Mouse (Mus musculus): ENCODE results near the gene Lbp. TPM values are rescaled to one million over a fixed set of nuclear protein-coding genes. Genes with fewer than 3 reads are reported as not detected.
A peak's percentile ranks its signal among the peaks of the same experiment; 100 is the strongest.

The Lbp gene
- polyA plus RNA-seq, 1 experiment from 2014 or later = 34.5 TPM

- Histone ChIP-seq H3K36me3 (ENCODE audit: insufficient read depth, low read length) (peaks cover 53% of the 10 kb centered on the region), H3K4me2 (replicated peaks; ENCODE audit: low read depth, low read length) (no peak overlapping the region), H3K9ac (replicated peaks; ENCODE audit: low read length) (no peak overlapping the region), H3K4me3 (ENCODE audit: low read length) (no peak overlapping the region), H3K4me1 (ENCODE audit: insufficient read depth, low read length) (peaks cover 14% of the 10 kb centered on the region), H3K27me3 (ENCODE audit: insufficient read depth, low read length) (no peaks in the 10 kb centered on the region), H3K27ac (ENCODE audit: low read length) (no peak overlapping the region), H3K9me3 (ENCODE audit: low read length) (no peaks in the 10 kb centered on the region)
- ATAC-seq (ENCODE audit: low FRiP score, low TSS enrichment) = no peak; the same call in 1 of the 2 replicates
- 84% methylated on average over 7 of the region's 7 CpGs for WGBS
Measured at GRCm38 (mm10) chr2:158354348-158355114, 48.2 kb downstream of the Lbp start.

GRCm38 (mm10) chr2:158355238-158355637 lies 48.9 kb downstream of the Lbp start:
- peaks cover 59% of the 10 kb centered on the region for H3K36me3 ChIP-seq (ENCODE audit: insufficient read depth, low read length)
- no peak overlapping the region for H3K4me2 ChIP-seq (replicated peaks; ENCODE audit: low read depth, low read length)
- ATAC-seq (ENCODE audit: low FRiP score, low TSS enrichment) = no peak
- no peaks in the 10 kb centered on the region for H3K9me3 ChIP-seq (ENCODE audit: low read length)
- 92% methylated on average over 2 of the region's 2 CpGs for WGBS
- peaks cover 21% of the 10 kb centered on the region for H3K4me1 ChIP-seq (ENCODE audit: insufficient read depth, low read length)
- no peaks in the 10 kb centered on the region for H3K27me3 ChIP-seq (ENCODE audit: insufficient read depth, low read length)
- no peak overlapping the region for H3K4me3 ChIP-seq (ENCODE audit: low read length)
- H3K27ac ChIP-seq (ENCODE audit: low read length) = no peak overlapping the region
- no peak overlapping the region for H3K9ac ChIP-seq (replicated peaks; ENCODE audit: low read length)

GRCm38 (mm10) chr2:158356121-158356520 lies 49.8 kb downstream of the Lbp start:
- H3K9ac ChIP-seq (replicated peaks; ENCODE audit: low read length) = no peak overlapping the region

GRCm38 (mm10) chr2:158359757-158360620 lies 53.7 kb downstream of the Lbp start:
- no peaks in the 10 kb centered on the region for H3K27me3 ChIP-seq (ENCODE audit: insufficient read depth, low read length)
- peak overlapping the region; percentile 80 for H3K4me2 ChIP-seq (replicated peaks; ENCODE audit: low read depth, low read length)
- no peak for ATAC-seq (ENCODE audit: low FRiP score, low TSS enrichment)
- peaks cover 51% of the 10 kb centered on the region for H3K36me3 ChIP-seq (ENCODE audit: insufficient read depth, low read length)
- peak overlapping the region; percentile 97 for H3K9ac ChIP-seq (replicated peaks; ENCODE audit: low read length)
- H3K4me1 ChIP-seq (ENCODE audit: insufficient read depth, low read length) = peaks cover 25% of the 10 kb centered on the region
- H3K9me3 ChIP-seq (ENCODE audit: low read length) = no peaks in the 10 kb centered on the region
- peak overlapping the region; percentile 89 for H3K4me3 ChIP-seq (ENCODE audit: low read length)
- H3K27ac ChIP-seq (ENCODE audit: low read length) = peak overlapping the region; percentile 67
- WGBS = 49% methylated on average over 12 of the region's 12 CpGs

More at GRCm38 (mm10) chr2:158356121-158356520, 49.8 kb downstream of the Lbp start:
- Histone ChIP-seq H3K9me3 (ENCODE audit: low read length) (no peaks in the 10 kb centered on the region), H3K4me2 (replicated peaks; ENCODE audit: low read depth, low read length) (no peak overlapping the region), H3K4me1 (ENCODE audit: insufficient read depth, low read length) (peaks cover 25% of the 10 kb centered on the region), H3K4me3 (ENCODE audit: low read length) (no peak overlapping the region), H3K36me3 (ENCODE audit: insufficient read depth, low read length) (peaks cover 59% of the 10 kb centered on the region), H3K27ac (ENCODE audit: low read length) (no peak overlapping the region), H3K27me3 (ENCODE audit: insufficient read depth, low read length) (no peaks in the 10 kb centered on the region)
- WGBS = 92% methylated on average over 5 of the region's 5 CpGs
- no peak for ATAC-seq (ENCODE audit: low FRiP score, low TSS enrichment)

- peak overlapping the region; percentile 67 for H3K27ac ChIP-seq (ENCODE audit: low read length)
- ATAC-seq (ENCODE audit: low FRiP score, low TSS enrichment) = peak; percentile 87
- H3K4me1 ChIP-seq (ENCODE audit: insufficient read depth, low read length) = peaks cover 25% of the 10 kb centered on the region
- H3K27me3 ChIP-seq (ENCODE audit: insufficient read depth, low read length) = no peaks in the 10 kb centered on the region
- H3K9me3 ChIP-seq (ENCODE audit: low read length) = no peaks in the 10 kb centered on the region
- H3K4me3 ChIP-seq (ENCODE audit: low read length) = peak overlapping the region; percentile 89
- under 1% methylated on average over 41 of the region's 41 CpGs for WGBS
- peak overlapping the region; percentile 80 for H3K4me2 ChIP-seq (replicated peaks; ENCODE audit: low read depth, low read length)
- H3K36me3 ChIP-seq (ENCODE audit: insufficient read depth, low read length) = peaks cover 41% of the 10 kb centered on the region
- peak overlapping the region; percentile 97 for H3K9ac ChIP-seq (replicated peaks; ENCODE audit: low read length)
Measured at GRCm38 (mm10) chr2:158360873-158361677, 54.8 kb downstream of the Lbp start.

- Histone ChIP-seq H3K4me1 (ENCODE audit: insufficient read depth, low read length) (peaks cover 25% of the 10 kb centered on the region), H3K27me3 (ENCODE audit: insufficient read depth, low read length) (no peaks in the 10 kb centered on the region), H3K9me3 (ENCODE audit: low read length) (no peaks in the 10 kb centered on the region), H3K36me3 (ENCODE audit: insufficient read depth, low read length) (peaks cover 33% of the 10 kb centered on the region), H3K27ac (ENCODE audit: low read length) (peak overlapping the region; percentile 39), H3K9ac (replicated peaks; ENCODE audit: low read length) (peak overlapping the region; percentile 40; the same call in 1 of the 2 replicates), H3K4me2 (replicated peaks; ENCODE audit: low read depth, low read length) (peak overlapping the region; percentile 36), H3K4me3 (ENCODE audit: low read length) (peak overlapping the region; percentile 89)
- peak; percentile 36; the same call in 1 of the 2 replicates for ATAC-seq (ENCODE audit: low FRiP score, low TSS enrichment)
- WGBS = 38% methylated on average over 8 of the region's 8 CpGs
Measured at GRCm38 (mm10) chr2:158361678-158362320, 55.5 kb downstream of the Lbp start.

GRCm38 (mm10) chr2:158364175-158364574 lies 57.9 kb downstream of the Lbp start:
- WGBS = 68% methylated on average over 4 of the region's 4 CpGs
- H3K36me3 ChIP-seq (ENCODE audit: insufficient read depth, low read length) = peaks cover 10% of the 10 kb centered on the region; the same call in 1 of the 2 replicates
- no peak overlapping the region for H3K4me3 ChIP-seq (ENCODE audit: low read length)
- no peaks in the 10 kb centered on the region for H3K9me3 ChIP-seq (ENCODE audit: low read length)
- H3K4me1 ChIP-seq (ENCODE audit: insufficient read depth, low read length) = peaks cover 14% of the 10 kb centered on the region
- ATAC-seq (ENCODE audit: low FRiP score, low TSS enrichment) = no peak
- H3K4me2 ChIP-seq (replicated peaks; ENCODE audit: low read depth, low read length) = no peak overlapping the region
- no peaks in the 10 kb centered on the region for H3K27me3 ChIP-seq (ENCODE audit: insufficient read depth, low read length)
- H3K27ac ChIP-seq (ENCODE audit: low read length) = no peak overlapping the region
- no peak overlapping the region for H3K9ac ChIP-seq (replicated peaks; ENCODE audit: low read length)

GRCm38 (mm10) chr2:158365099-158365850 lies 59.0 kb downstream of the Lbp start:
- Histone ChIP-seq H3K4me1 (ENCODE audit: insufficient read depth, low read length) (peaks cover 3% of the 10 kb centered on the region), H3K36me3 (ENCODE audit: insufficient read depth, low read length) (no peaks in the 10 kb centered on the region), H3K27ac (ENCODE audit: low read length) (no peak overlapping the region), H3K27me3 (ENCODE audit: insufficient read depth, low read length) (no peaks in the 10 kb centered on the region), H3K4me3 (ENCODE audit: low read length) (no peak overlapping the region), H3K9ac (replicated peaks; ENCODE audit: low read length) (no peak overlapping the region), H3K4me2 (replicated peaks; ENCODE audit: low read depth, low read length) (no peak overlapping the region), H3K9me3 (ENCODE audit: low read length) (no peaks in the 10 kb centered on the region)
- WGBS = 79% methylated on average over 12 of the region's 12 CpGs
- ATAC-seq (ENCODE audit: low FRiP score, low TSS enrichment) = no peak

All from kidney, embryonic 16.5 days (tissue).